Mouse (Mus musculus): ENCODE results near the gene Vav3. TPM values are rescaled to one million over a fixed set of nuclear protein-coding genes. Genes with fewer than 3 reads are reported as not detected.

The Vav3 gene
- polyA plus RNA-seq, 1 experiment from 2014 or later: 19.9 TPM

GRCm38 (mm10) chr3:109490561-109491296, 150.3 kb downstream of the Vav3 start:
- H3K4me3 ChIP-seq: no peak overlapping the region
- no peaks in the 10 kb centered on the region for H3K36me3 ChIP-seq
- no peak overlapping the region for H3K27ac ChIP-seq (replicated peaks)
- peaks cover 46% of the 10 kb centered on the region for H3K4me1 ChIP-seq (replicated peaks)
- ATAC-seq (ENCODE audit: low read depth): no peak
- WGBS: 69% methylated on average over 11 of the region's 11 CpGs
- H3K27me3 ChIP-seq: no peaks in the 10 kb centered on the region
- no peak overlapping the region for H3K4me2 ChIP-seq
- no peak overlapping the region for H3K9ac ChIP-seq
- no peaks in the 10 kb centered on the region for H3K9me3 ChIP-seq

GRCm38 (mm10) chr3:109491568-109491967, 151.1 kb downstream of the Vav3 start:
- H3K9ac ChIP-seq: no peak overlapping the region
- no peak overlapping the region for H3K4me2 ChIP-seq
- no peaks in the 10 kb centered on the region for H3K9me3 ChIP-seq
- no peak overlapping the region for H3K27ac ChIP-seq (replicated peaks)
- no peaks in the 10 kb centered on the region for H3K27me3 ChIP-seq
- ATAC-seq (ENCODE audit: low read depth): 0 out of 2 replicates have a peak, but pooled peaks have one; percentile 15
- WGBS: 3% methylated on average over 2 of the region's 2 CpGs
- peaks cover 46% of the 10 kb centered on the region for H3K4me1 ChIP-seq (replicated peaks)
- H3K36me3 ChIP-seq: no peaks in the 10 kb centered on the region
- H3K4me3 ChIP-seq: no peak overlapping the region

GRCm38 (mm10) chr3:109496461-109496860, 156.0 kb downstream of the Vav3 start:
- Histone ChIP-seq H3K4me1 (replicated peaks) (peaks cover 24% of the 10 kb centered on the region), H3K4me2 (no peak overlapping the region), H3K9ac (no peak overlapping the region), H3K4me3 (no peak overlapping the region), H3K36me3 (no peaks in the 10 kb centered on the region), H3K27me3 (no peaks in the 10 kb centered on the region), H3K27ac (replicated peaks) (peak overlapping the region; percentile 19; the same call in 1 of the 2 replicates), H3K9me3 (no peaks in the 10 kb centered on the region)
- peak; percentile 71 for ATAC-seq (ENCODE audit: low read depth)
- WGBS: 13% methylated on average over 5 of the region's 5 CpGs

- H3K9me3 ChIP-seq: no peaks in the 10 kb centered on the region
- 62% methylated on average over 4 of the region's 4 CpGs for WGBS
- no peak overlapping the region for H3K4me3 ChIP-seq
- no peak overlapping the region for H3K27ac ChIP-seq (replicated peaks)
- H3K4me1 ChIP-seq (replicated peaks): peaks cover 24% of the 10 kb centered on the region
- H3K27me3 ChIP-seq: no peaks in the 10 kb centered on the region
- no peaks in the 10 kb centered on the region for H3K36me3 ChIP-seq
- ATAC-seq (ENCODE audit: low read depth): no peak
- H3K4me2 ChIP-seq: no peak overlapping the region
- no peak overlapping the region for H3K9ac ChIP-seq
Observed at GRCm38 (mm10) chr3:109497074-109497473, 156.6 kb downstream of the Vav3 start.

- no peaks in the 10 kb centered on the region for H3K27me3 ChIP-seq
- H3K4me1 ChIP-seq (replicated peaks): peaks cover 24% of the 10 kb centered on the region
- 100% methylated on average over 1 of the region's 1 CpGs for WGBS
- H3K36me3 ChIP-seq: 0 out of 2 replicates have a peak, but pooled peaks cover 3% of the 10 kb centered on the region
- H3K4me3 ChIP-seq: no peak overlapping the region
- H3K9ac ChIP-seq: no peak overlapping the region
- H3K27ac ChIP-seq (replicated peaks): no peak overlapping the region
- no peak overlapping the region for H3K4me2 ChIP-seq
- ATAC-seq (ENCODE audit: low read depth): no peak
- H3K9me3 ChIP-seq: no peaks in the 10 kb centered on the region
Observed at GRCm38 (mm10) chr3:109499861-109500456, 159.5 kb downstream of the Vav3 start.

- Histone ChIP-seq H3K36me3 (peaks cover 14% of the 10 kb centered on the region), H3K4me1 (replicated peaks) (no peaks in the 10 kb centered on the region), H3K4me3 (no peak overlapping the region), H3K27ac (replicated peaks) (no peak overlapping the region), H3K4me2 (no peak overlapping the region), H3K9me3 (no peaks in the 10 kb centered on the region), H3K27me3 (no peaks in the 10 kb centered on the region), H3K9ac (no peak overlapping the region)
- ATAC-seq (ENCODE audit: low read depth): peak; percentile 56; the same call in 1 of the 2 replicates
- WGBS: 76% methylated on average over 1 of the region's 1 CpGs
Observed at GRCm38 (mm10) chr3:109509784-109510183, 169.3 kb downstream of the Vav3 start.

- H3K4me1 ChIP-seq (replicated peaks): no peaks in the 10 kb centered on the region
- H3K36me3 ChIP-seq: peaks cover 5% of the 10 kb centered on the region; the same call in 1 of the 2 replicates
- no peak overlapping the region for H3K27ac ChIP-seq (replicated peaks)
- H3K4me3 ChIP-seq: no peak overlapping the region
- 78% methylated on average over 1 of the region's 1 CpGs for WGBS
- no peaks in the 10 kb centered on the region for H3K27me3 ChIP-seq
- no peak overlapping the region for H3K4me2 ChIP-seq
- H3K9me3 ChIP-seq: no peaks in the 10 kb centered on the region
- ATAC-seq (ENCODE audit: low read depth): no peak
- H3K9ac ChIP-seq: no peak overlapping the region
Observed at GRCm38 (mm10) chr3:109511849-109512248, 171.4 kb downstream of the Vav3 start.

- 81% methylated on average over 3 of the region's 3 CpGs for WGBS
- Histone ChIP-seq H3K9ac (no peak overlapping the region), H3K36me3 (peaks cover 5% of the 10 kb centered on the region; the same call in 1 of the 2 replicates), H3K27ac (replicated peaks) (no peak overlapping the region), H3K4me1 (replicated peaks) (no peaks in the 10 kb centered on the region), H3K4me3 (no peak overlapping the region), H3K27me3 (no peaks in the 10 kb centered on the region), H3K9me3 (no peaks in the 10 kb centered on the region), H3K4me2 (no peak overlapping the region)
- no peak for ATAC-seq (ENCODE audit: low read depth)
Observed at GRCm38 (mm10) chr3:109515479-109515878, 175.0 kb downstream of the Vav3 start.

GRCm38 (mm10) chr3:109516372-109516771, 175.9 kb downstream of the Vav3 start:
- Histone ChIP-seq H3K4me1 (replicated peaks) (no peaks in the 10 kb centered on the region), H3K9me3 (no peaks in the 10 kb centered on the region), H3K36me3 (peaks cover 5% of the 10 kb centered on the region; the same call in 1 of the 2 replicates), H3K4me3 (no peak overlapping the region), H3K27me3 (no peaks in the 10 kb centered on the region), H3K4me2 (no peak overlapping the region), H3K27ac (replicated peaks) (no peak overlapping the region), H3K9ac (no peak overlapping the region)
- WGBS: 59% methylated on average over 10 of the region's 10 CpGs
- peak; percentile 50; the same call in 1 of the 2 replicates for ATAC-seq (ENCODE audit: low read depth)

- no peak overlapping the region for H3K27ac ChIP-seq (replicated peaks)
- peaks cover 3% of the 10 kb centered on the region; the same call in 1 of the 2 replicates for H3K4me1 ChIP-seq (replicated peaks)
- no peak overlapping the region for H3K4me2 ChIP-seq
- peaks cover 9% of the 10 kb centered on the region; the same call in 1 of the 2 replicates for H3K36me3 ChIP-seq
- H3K4me3 ChIP-seq: no peak overlapping the region
- no peak overlapping the region for H3K9ac ChIP-seq
- H3K27me3 ChIP-seq: no peaks in the 10 kb centered on the region
- ATAC-seq (ENCODE audit: low read depth): no peak
- H3K9me3 ChIP-seq: no peaks in the 10 kb centered on the region
- 74% methylated on average over 7 of the region's 7 CpGs for WGBS
Observed at GRCm38 (mm10) chr3:109522115-109522514, 181.7 kb downstream of the Vav3 start.

GRCm38 (mm10) chr3:109525825-109526224, 185.4 kb downstream of the Vav3 start:
- Histone ChIP-seq H3K9me3 (no peaks in the 10 kb centered on the region), H3K4me1 (replicated peaks) (peaks cover 3% of the 10 kb centered on the region; the same call in 1 of the 2 replicates), H3K9ac (no peak overlapping the region), H3K27me3 (no peaks in the 10 kb centered on the region), H3K4me3 (no peak overlapping the region), H3K27ac (replicated peaks) (no peak overlapping the region), H3K36me3 (peaks cover 9% of the 10 kb centered on the region; the same call in 1 of the 2 replicates), H3K4me2 (no peak overlapping the region)
- peak; percentile 19; the same call in 1 of the 2 replicates for ATAC-seq (ENCODE audit: low read depth)
- 88% methylated on average over 12 of the region's 12 CpGs for WGBS

- Histone ChIP-seq H3K27me3 (no peaks in the 10 kb centered on the region), H3K36me3 (peaks cover 9% of the 10 kb centered on the region; the same call in 1 of the 2 replicates), H3K9ac (no peak overlapping the region), H3K9me3 (no peaks in the 10 kb centered on the region), H3K4me2 (no peak overlapping the region), H3K27ac (replicated peaks) (no peak overlapping the region), H3K4me1 (replicated peaks) (peaks cover 3% of the 10 kb centered on the region; the same call in 1 of the 2 replicates), H3K4me3 (no peak overlapping the region)
- WGBS: 3% methylated on average over 4 of the region's 4 CpGs
- ATAC-seq (ENCODE audit: low read depth): peak; percentile 59
Observed at GRCm38 (mm10) chr3:109526246-109526645, 185.8 kb downstream of the Vav3 start.
